Mouse (Mus musculus) cortical plate, adult 2 months (tissue): Measurements from ENCODE around the gene Foxo6. TPM values are rescaled to one million over a fixed set of nuclear protein-coding genes. Genes with fewer than 3 reads are reported as not detected.

ENCODE experiments used
- H3K27ac ChIP-seq: fragments of 200-500 bp; 2 replicates; pipeline ENCODE4 v1.5.1; 2012; ENCODE audit warnings: low read length, control low read depth, inconsistent platforms; ENCODE audit not compliant: insufficient read depth
- H3K4me1 ChIP-seq: fragments of 200-500 bp; 2 replicates; pipeline ENCODE4 v1.6.1; 2011; ENCODE audit warnings: low read length; ENCODE audit not compliant: control insufficient read depth, insufficient read depth
- H3K4me3 ChIP-seq: fragments of 200-500 bp; 2 replicates; pipeline ENCODE4 v1.5.1; 2011; ENCODE audit warnings: mild to moderate bottlenecking, low read length, control low read depth; ENCODE audit not compliant: insufficient read depth
- CTCF ChIP-seq: fragments of 200-500 bp; IDR thresholded peaks from 2 replicates; pipeline ENCODE4 v1.5.1; 2011; ENCODE audit warnings: mild to moderate bottlenecking, control low read depth, low read length; ENCODE audit not compliant: insufficient read depth; ENCODE audit errors: extremely low read depth
- POLR2A ChIP-seq: fragments of 200-500 bp; IDR thresholded peaks from 2 replicates; pipeline ENCODE4 v1.6.1; 2011; ENCODE audit warnings: mild to moderate bottlenecking, low read length, control low read depth; ENCODE audit not compliant: insufficient read depth; ENCODE audit errors: extremely low read depth
- polyA plus RNA-seq: library from polyadenylated mRNA; depleted of rRNA; stranded (reverse); fragments of >200 nt; gene quantifications from 2 replicates; pipeline ENCODE4 v1.2.3, GENCODE M21; 2012

Gene Foxo6
- polyA plus RNA-seq, 1 experiment, result 8.5 TPM

DNA sequence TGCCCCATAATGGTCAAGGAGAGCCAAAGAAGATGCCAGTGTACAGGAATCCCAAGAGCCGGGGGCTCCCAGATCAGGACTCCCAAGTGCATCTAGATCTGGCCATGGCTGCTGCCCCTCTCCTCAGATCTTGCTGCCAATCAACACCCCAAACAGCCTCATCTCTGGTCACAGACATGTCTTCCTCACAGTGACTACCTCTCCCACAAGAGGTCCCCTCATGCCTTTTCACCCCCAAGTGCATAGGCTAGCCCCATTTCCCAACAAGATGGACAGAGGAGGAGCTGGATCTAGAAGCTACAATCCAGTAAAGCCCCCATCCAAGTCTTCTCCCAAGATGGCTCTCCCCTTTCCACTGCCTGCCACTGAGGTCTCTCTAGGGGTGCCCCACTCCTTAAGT lies 1.4 kb downstream of the Foxo6 start:
- H3K4me3 ChIP-seq, result peak overlapping the region; percentile 81
- TF ChIP-seq CTCF (no peak), POLR2A (no peak)
- H3K27ac ChIP-seq, result no peak overlapping the region
- H3K4me1 ChIP-seq, result peaks cover 6% of the 10 kb centered on the region

DNA sequence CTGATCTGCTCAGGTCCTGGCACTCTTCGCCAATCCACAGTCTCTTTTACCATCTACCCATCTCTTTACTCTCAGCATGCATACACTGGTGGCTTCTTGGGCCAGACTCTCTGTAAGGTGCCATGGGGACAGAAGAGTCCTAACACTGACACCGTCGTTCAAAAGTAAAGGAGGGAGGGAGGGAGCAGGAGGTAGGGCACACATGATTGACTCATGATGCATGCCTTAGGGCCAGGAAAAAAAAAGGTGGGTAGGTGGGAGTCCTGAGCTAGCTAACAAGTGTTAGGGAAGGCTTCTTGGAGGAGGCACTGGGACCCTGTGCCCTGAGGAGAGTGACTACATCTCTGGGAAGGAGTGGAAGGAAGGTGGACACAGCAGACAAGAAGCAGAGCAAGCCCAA lies 1.9 kb downstream of the Foxo6 start:
- Histone ChIP-seq H3K4me1 (peaks cover 5% of the 10 kb centered on the region), H3K4me3 (peak overlapping the region; percentile 81), H3K27ac (no peak overlapping the region)
- TF ChIP-seq CTCF, result no peak
- TF ChIP-seq POLR2A, result no peak

DNA sequence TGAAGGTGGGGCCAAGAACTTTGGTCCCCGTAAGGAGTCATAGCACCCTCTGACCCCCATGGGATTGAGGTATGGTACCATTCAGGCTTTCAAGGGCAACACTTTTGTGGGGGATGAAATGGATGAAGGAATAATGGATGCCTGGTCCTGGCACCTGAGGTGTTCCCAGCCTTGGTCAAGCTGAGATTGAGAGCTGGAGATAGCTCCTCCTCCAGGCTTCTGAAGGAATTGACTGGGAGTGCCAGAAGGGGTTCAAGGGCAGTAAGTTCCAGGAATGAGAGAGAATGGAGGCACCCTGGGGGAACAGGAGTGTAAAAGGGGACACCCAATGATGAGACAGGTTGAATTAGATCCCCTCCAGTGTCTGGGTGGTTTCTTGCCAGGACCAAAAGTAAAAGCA lies 3.0 kb downstream of the Foxo6 start:
- no peak overlapping the region for H3K27ac ChIP-seq
- peaks cover 4% of the 10 kb centered on the region for H3K4me1 ChIP-seq
- peak overlapping the region; percentile 81 for H3K4me3 ChIP-seq

DNA sequence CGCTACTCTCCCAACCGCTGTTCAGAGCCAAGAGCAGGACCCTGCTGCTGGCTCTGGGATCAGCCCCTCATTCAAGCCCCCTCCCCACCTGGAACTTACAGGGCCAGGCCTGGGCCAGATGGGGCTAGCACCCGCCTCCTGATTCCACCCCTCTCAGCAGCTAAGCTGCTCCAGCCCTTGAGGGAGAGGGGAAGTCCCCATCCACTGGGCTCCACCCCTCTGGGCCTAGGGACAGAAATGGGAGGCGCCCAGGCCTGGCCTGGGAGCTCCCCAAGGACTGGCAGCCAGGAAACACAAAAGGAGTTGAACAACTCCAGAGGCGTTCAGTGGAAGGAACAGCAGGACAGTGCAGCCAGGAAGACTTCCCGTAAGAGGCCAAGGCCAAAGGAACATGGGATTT lies 4.0 kb downstream of the Foxo6 start:
- Histone ChIP-seq H3K4me3 (peak overlapping the region; percentile 4), H3K4me1 (peaks cover 4% of the 10 kb centered on the region), H3K27ac (no peak overlapping the region)
- TF ChIP-seq POLR2A, result no peak
- TF ChIP-seq CTCF, result no peak

More for the DNA sequence above, 3.0 kb downstream of the Foxo6 start:
- TF ChIP-seq CTCF, result 0 out of 2 replicates have a peak, but pooled peaks have one; percentile 27
- TF ChIP-seq POLR2A, result no peak

DNA sequence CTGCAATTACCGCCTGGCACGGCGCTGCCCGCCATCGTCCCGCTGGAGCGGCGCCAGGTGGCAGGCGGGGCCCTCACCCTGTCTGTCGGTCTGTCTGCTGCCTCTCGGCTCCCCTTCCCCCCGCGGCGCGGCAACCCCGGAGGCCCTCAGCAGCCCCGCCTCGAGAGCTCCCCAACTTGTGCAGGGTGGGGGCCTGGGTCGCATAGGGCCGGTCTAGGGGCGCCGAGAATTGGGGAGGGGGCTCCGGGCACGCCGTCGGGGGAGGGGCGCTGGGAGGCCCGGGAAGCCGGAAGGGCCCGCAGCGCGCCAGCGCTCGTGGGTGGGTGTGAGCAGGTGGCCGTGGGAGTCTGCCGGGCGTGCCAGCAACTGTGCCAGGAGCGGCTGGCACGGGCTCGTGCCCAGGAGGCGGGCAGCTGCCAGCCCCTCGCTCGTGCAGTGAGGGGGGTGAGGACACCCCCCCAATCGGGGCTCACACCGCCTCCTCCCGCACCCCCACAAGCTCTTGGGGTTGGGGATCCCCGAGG lies 4.5 kb downstream of the Foxo6 start:
- H3K27ac ChIP-seq, result peak overlapping the region; percentile 15; the same call in 1 of the 2 replicates
- H3K4me1 ChIP-seq, result peaks cover 4% of the 10 kb centered on the region
- H3K4me3 ChIP-seq, result peak overlapping the region; percentile 4; the same call in 1 of the 2 replicates

DNA sequence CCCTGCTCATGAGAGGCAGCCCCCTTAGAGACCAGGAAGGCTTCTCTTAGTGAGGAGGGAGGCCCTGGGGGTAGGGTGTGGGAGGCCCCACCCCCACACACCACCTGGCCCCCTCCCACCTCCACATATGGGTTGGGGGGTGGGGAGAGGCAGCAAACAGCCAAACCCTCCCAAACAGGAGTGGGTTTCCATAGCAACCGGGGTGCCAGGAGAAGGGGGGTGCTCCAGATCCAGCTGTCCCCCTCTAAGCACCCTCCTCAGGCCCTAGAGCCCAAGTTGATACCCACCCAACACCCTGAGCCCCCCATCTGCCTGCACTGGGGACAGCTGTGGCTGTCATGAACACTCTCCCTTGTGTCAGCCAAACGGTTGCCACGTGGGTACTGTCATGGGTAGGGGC lies 6.1 kb downstream of the Foxo6 start:
- TF ChIP-seq POLR2A (no peak), CTCF (no peak)
- no peak overlapping the region for H3K27ac ChIP-seq
- peaks cover 4% of the 10 kb centered on the region for H3K4me1 ChIP-seq
- no peak overlapping the region for H3K4me3 ChIP-seq

More for the DNA sequence above, 4.5 kb downstream of the Foxo6 start:
- TF ChIP-seq CTCF (no peak), POLR2A (no peak)

DNA sequence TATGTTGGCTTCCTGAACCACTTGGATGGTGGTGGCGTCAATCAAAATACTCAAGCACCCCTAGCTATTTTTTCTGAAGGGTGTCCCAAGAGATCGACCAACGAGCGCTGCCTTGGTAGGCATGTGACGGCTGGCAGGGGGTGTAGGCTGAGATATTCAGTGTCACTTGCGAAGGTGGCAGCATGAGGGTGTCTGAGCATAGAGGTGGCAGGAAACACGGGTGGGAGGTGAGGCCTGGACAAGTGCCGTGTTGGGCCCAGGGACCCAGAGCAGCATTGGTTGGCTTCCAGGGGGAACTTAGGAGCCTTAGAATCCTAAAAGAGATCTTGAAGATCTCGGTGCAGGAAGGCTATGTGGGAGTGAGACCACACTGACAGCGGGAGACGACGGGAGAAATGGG lies 6.7 kb downstream of the Foxo6 start:
- Histone ChIP-seq H3K4me1 (peaks cover 4% of the 10 kb centered on the region), H3K4me3 (no peak overlapping the region), H3K27ac (no peak overlapping the region; the same call in 1 of the 2 replicates)
- TF ChIP-seq POLR2A, result no peak

DNA sequence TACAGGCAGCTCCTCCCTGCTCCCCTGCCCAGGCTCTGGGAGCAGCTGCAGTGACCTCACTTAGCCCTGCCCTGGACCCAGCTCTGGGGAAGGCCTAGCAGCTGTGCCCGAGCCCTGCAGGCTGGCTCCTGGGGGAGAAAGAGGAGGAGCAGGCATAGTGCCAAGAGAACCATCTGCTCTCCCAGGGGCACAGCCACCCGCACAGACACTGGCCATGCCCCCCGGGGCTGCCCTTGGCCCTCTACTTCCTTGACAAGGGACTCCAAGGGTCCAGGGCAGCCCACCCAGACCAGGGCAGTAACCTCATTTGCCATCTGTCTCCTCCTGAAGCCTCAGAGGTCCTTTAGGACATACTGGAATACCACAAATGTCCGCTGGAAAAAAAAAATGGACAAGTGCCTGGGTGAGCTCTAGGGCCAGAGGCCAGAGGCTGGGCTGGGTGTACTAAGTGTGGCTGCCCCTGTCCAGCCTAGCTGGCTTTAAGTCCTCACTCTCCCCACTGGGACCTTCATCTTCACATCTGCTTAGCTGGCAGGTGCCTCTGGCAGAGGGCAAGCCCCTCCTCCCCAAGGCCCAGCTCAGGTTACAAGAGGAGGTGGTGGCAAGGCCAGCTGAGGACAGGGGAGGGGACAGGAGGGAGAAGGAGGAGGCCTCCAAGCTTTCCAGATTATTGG lies 9.8 kb downstream of the Foxo6 start:
- TF ChIP-seq CTCF (no peak), POLR2A (no peak)
- H3K4me1 ChIP-seq, result peaks cover 4% of the 10 kb centered on the region
- no peak overlapping the region for H3K27ac ChIP-seq
- H3K4me3 ChIP-seq, result no peak overlapping the region

DNA sequence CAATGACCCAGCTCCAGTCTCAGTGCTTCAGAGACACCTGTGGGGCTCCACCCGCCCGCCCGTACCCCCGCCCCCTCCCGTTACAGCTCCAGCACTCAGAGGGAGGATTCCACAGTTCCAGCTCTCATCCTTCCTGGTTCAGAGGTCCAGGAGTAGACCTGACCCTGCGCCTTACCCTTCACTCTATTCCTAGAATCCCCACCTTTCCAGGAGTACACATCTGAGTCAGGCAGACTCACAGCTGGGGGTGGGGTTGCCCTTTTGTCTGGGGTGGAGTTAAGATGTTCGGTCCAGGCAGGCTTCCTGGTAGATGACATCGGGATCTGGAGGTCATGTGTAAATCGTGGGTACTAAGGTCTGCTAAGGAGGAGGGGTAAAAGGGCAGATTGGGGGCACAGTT lies 11.7 kb downstream of the Foxo6 start:
- Histone ChIP-seq H3K4me1 (peaks cover 1% of the 10 kb centered on the region; the same call in 1 of the 2 replicates), H3K4me3 (no peak overlapping the region), H3K27ac (no peak overlapping the region)
- TF ChIP-seq POLR2A (no peak), CTCF (no peak)

DNA sequence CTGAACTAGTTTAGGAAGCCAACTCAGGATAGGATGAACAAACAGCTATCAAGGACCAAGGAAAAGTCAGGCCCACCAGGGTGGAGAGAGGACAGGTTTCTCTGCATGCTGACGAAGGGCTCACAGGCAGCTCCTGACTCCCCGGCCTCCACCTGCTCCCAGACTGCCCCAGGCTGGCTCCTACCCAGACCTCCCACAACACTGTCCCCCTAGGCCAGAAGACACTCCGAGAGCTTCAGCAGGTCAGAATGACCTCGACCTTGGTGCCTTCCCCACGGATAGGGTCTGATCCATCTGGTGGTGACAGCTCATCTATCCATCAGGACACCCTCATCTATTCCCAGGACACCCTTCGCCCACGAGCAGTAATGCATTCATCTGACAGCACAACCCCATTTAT lies 13.6 kb downstream of the Foxo6 start:
- no peak overlapping the region for H3K27ac ChIP-seq
- TF ChIP-seq POLR2A (no peak), CTCF (no peak)
- no peak overlapping the region for H3K4me3 ChIP-seq
- 0 out of 2 replicates have a peak, but pooled peaks cover 1% of the 10 kb centered on the region for H3K4me1 ChIP-seq
